Mouse (Mus musculus) lung, postnatal 0 days (tissue): ENCODE results near the gene Zfr.
A peak's percentile ranks its signal among the peaks of the same experiment; 100 is the strongest.

Source experiments
- CTCF ChIP-seq: IDR thresholded peaks from 2 replicates; pipeline ENCODE4 v1.5.1; 2016; ENCODE audit warnings: antibody characterized with exemption, mild to moderate bottlenecking
- EP300 ChIP-seq: IDR thresholded peaks from 2 replicates; pipeline ENCODE4 v1.6.1; 2016; ENCODE audit warnings: antibody characterized with exemption, mild to moderate bottlenecking, control low read depth

DNA sequence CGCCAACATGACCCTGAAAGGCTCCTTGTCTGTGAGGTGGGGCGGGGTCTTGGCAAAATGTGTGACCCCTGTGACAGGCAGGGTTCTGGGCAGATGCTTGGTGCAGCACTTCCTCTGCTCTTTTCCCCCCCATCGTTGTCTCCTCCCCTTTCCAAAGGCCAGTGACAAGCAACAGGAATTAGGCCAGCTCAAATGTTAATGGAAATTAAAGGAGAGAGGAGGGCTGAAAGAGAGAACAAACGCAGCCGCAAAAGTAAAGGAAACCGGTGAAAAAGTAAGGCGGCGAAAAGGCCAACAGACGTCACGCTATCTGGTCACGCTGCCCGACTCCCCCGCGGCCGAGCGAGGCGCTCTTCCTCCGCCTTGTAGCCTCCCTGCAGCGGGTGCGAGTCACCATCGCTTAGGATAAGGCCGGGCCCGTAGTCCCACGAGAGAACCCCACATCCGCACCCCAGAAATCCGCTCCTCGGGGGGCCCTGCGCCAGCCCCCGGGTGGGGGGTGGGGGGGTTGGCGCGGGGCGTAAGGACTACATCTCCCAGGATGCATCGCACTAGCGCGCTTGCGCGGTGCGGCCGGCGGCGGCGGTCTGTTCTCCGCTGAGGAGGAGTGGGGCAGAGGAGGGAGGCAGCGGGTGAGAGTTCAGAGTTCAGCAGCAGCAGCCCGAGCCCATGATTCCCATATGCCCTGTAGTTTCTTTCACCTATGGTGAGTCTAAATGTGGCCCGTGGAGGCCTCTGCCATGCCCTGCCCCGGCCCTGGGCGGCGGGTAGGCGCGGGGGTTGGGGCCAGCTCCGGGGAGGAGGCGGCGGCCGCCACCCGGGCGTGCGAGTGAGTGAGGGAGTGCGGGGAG, at the start of gene Zfr:
- TF ChIP-seq CTCF (peak; percentile 59), EP300 (no peak; the same call in 1 of the 2 replicates)
